Mouse (Mus musculus) E14TG2a.4 (cell line): ENCODE data around the gene Crb1.

Experiments used
- H3K27me3 ChIP-seq: 2 replicates; pipeline ENCODE4 v1.6.1; 2014; ENCODE audit warnings: low read length, control low read depth; ENCODE audit not compliant: insufficient read depth
- H3K36me3 ChIP-seq: 2 replicates; pipeline ENCODE4 v1.6.1; 2014; ENCODE audit warnings: low read length, control low read depth; ENCODE audit not compliant: insufficient read depth
- H3K4me1 ChIP-seq: replicated peaks from 2 replicates; pipeline ENCODE4 v1.6.1; 2014; ENCODE audit warnings: low read depth, low read length, control low read depth
- H3K4me3 ChIP-seq: replicated peaks from 2 replicates; pipeline ENCODE4 v1.5.1; 2014; ENCODE audit warnings: mild to moderate bottlenecking, low read length
- H3K9me3 ChIP-seq: 2 replicates; pipeline ENCODE4 v1.6.1; 2014; ENCODE audit warnings: low read length, control low read depth
- CTCF ChIP-seq: conservative IDR thresholded peaks from 2 replicates; pipeline ENCODE4 v1.5.1; 2014; ENCODE audit warnings: low read length
- NANOG ChIP-seq: IDR thresholded peaks from 2 replicates; pipeline ENCODE4 v1.6.1; 2014; ENCODE audit warnings: borderline replicate concordance, low read length, mixed read lengths
- POU5F1 ChIP-seq: IDR thresholded peaks from 2 replicates; pipeline ENCODE4 v1.6.1; 2014; ENCODE audit warnings: low read length, borderline replicate concordance

Crb1 gene

GRCm38 (mm10) chr1:139263158-139263557 is 113.7 kb downstream of the Crb1 start:
- Histone ChIP-seq H3K4me3 (no peak overlapping the region), H3K36me3 (no peaks in the 10 kb centered on the region), H3K9me3 (no peaks in the 10 kb centered on the region), H3K27me3 (no peaks in the 10 kb centered on the region), H3K4me1 (no peaks in the 10 kb centered on the region)
- TF ChIP-seq CTCF (no peak), POU5F1 (no peak), NANOG (no peak)

- no peak overlapping the region for H3K4me3 ChIP-seq
- TF ChIP-seq POU5F1 (no peak), CTCF (no peak), NANOG (no peak)
- H3K27me3 ChIP-seq: no peaks in the 10 kb centered on the region
- no peaks in the 10 kb centered on the region for H3K36me3 ChIP-seq
- no peaks in the 10 kb centered on the region for H3K4me1 ChIP-seq
- no peaks in the 10 kb centered on the region for H3K9me3 ChIP-seq
Observed at GRCm38 (mm10) chr1:139255581-139255980, 121.3 kb downstream of the Crb1 start.

GRCm38 (mm10) chr1:139252041-139252440 is 124.9 kb downstream of the Crb1 start:
- TF ChIP-seq CTCF (no peak), POU5F1 (no peak), NANOG (no peak)
- H3K9me3 ChIP-seq: no peaks in the 10 kb centered on the region
- no peaks in the 10 kb centered on the region for H3K4me1 ChIP-seq
- H3K27me3 ChIP-seq: no peaks in the 10 kb centered on the region
- H3K4me3 ChIP-seq: no peak overlapping the region
- H3K36me3 ChIP-seq: no peaks in the 10 kb centered on the region

- no peak for TF ChIP-seq CTCF
- no peak for TF ChIP-seq NANOG
- no peak for TF ChIP-seq POU5F1
- H3K27me3 ChIP-seq: no peaks in the 10 kb centered on the region
- H3K4me1 ChIP-seq: no peaks in the 10 kb centered on the region
- no peaks in the 10 kb centered on the region for H3K36me3 ChIP-seq
- no peak overlapping the region for H3K4me3 ChIP-seq
- H3K9me3 ChIP-seq: no peaks in the 10 kb centered on the region
Observed at GRCm38 (mm10) chr1:139249159-139249558, 127.7 kb downstream of the Crb1 start.

- Histone ChIP-seq H3K4me3 (no peak overlapping the region), H3K9me3 (no peaks in the 10 kb centered on the region), H3K27me3 (no peaks in the 10 kb centered on the region), H3K4me1 (no peaks in the 10 kb centered on the region), H3K36me3 (no peaks in the 10 kb centered on the region)
- TF ChIP-seq NANOG (no peak), POU5F1 (no peak), CTCF (no peak)
Observed at GRCm38 (mm10) chr1:139246723-139247380, 130.0 kb downstream of the Crb1 start.

GRCm38 (mm10) chr1:139236794-139237193 is 140.1 kb downstream of the Crb1 start:
- TF ChIP-seq CTCF: no peak
- no peak for TF ChIP-seq POU5F1
- TF ChIP-seq NANOG: no peak
- no peaks in the 10 kb centered on the region for H3K36me3 ChIP-seq
- H3K9me3 ChIP-seq: no peaks in the 10 kb centered on the region
- H3K4me3 ChIP-seq: no peak overlapping the region
- no peaks in the 10 kb centered on the region for H3K4me1 ChIP-seq
- no peaks in the 10 kb centered on the region for H3K27me3 ChIP-seq

- H3K9me3 ChIP-seq: no peaks in the 10 kb centered on the region
- TF ChIP-seq CTCF (no peak), POU5F1 (no peak)
- no peak overlapping the region for H3K4me3 ChIP-seq
- no peaks in the 10 kb centered on the region for H3K36me3 ChIP-seq
- no peaks in the 10 kb centered on the region for H3K27me3 ChIP-seq
- no peaks in the 10 kb centered on the region for H3K4me1 ChIP-seq
Observed at GRCm38 (mm10) chr1:139234611-139235568, 142.0 kb downstream of the Crb1 start.

- Histone ChIP-seq H3K27me3 (no peaks in the 10 kb centered on the region), H3K36me3 (no peaks in the 10 kb centered on the region), H3K4me1 (no peaks in the 10 kb centered on the region), H3K4me3 (no peak overlapping the region), H3K9me3 (no peaks in the 10 kb centered on the region)
- no peak for TF ChIP-seq CTCF
- TF ChIP-seq POU5F1: no peak
- no peak for TF ChIP-seq NANOG
Observed at GRCm38 (mm10) chr1:139232636-139233035, 144.3 kb downstream of the Crb1 start.
